Mouse (Mus musculus): ENCODE results near the gene Cdc42ep2. TPM values are rescaled to one million over a fixed set of nuclear protein-coding genes. Genes with fewer than 3 reads are reported as not detected.

Cdc42ep2 gene
- polyA plus RNA-seq, 1 experiment, result 0.10 TPM

DNA sequence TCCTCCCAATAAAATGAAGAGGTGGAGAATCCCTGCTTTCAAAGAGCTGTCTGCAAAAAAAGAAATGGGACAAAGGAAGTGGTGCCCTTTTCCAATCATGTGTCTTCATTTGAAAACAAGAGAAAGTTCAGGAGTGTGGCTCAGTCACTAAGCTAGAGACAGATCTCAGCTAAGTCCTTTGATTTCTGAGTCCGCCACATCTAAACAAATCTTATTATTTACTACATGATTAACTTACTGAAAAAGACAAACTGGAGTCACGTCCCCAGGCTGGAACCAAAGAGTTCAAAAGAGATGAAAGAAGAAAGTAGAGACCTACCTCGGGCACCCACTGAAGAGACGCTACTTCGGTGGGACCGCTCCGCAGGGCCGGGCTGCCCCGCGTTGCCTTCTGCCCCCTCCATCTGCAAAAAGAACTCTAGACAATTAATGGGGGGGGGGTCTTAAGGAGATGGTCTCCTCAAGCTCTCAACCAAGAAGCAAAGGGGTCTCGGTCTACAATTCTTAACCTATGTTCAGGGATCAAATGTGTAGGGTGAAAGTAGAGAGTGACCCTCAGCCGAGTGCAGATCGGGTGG is 50.1 kb downstream of the Cdc42ep2 start:
- peaks cover 27% of the 10 kb centered on the region for H3K36me3 ChIP-seq (ENCODE audit: control insufficient read depth)
- TF ChIP-seq TAL1 (IDR thresholded peaks at IDR 0.05; ENCODE audit: low read length) (no peak), GATA1 (IDR thresholded peaks at IDR 0.05; ENCODE audit: low read length) (no peak)
- H3K27me3 ChIP-seq (ENCODE audit: control insufficient read depth), result no peaks in the 10 kb centered on the region
- H3K9me3 ChIP-seq (ENCODE audit: control insufficient read depth, low read length), result no peaks in the 10 kb centered on the region
- H3K4me3 ChIP-seq (replicated peaks), result peak overlapping the region; percentile 80
- peaks cover 49% of the 10 kb centered on the region for H3K4me1 ChIP-seq (ENCODE audit: control insufficient read depth)

DNA sequence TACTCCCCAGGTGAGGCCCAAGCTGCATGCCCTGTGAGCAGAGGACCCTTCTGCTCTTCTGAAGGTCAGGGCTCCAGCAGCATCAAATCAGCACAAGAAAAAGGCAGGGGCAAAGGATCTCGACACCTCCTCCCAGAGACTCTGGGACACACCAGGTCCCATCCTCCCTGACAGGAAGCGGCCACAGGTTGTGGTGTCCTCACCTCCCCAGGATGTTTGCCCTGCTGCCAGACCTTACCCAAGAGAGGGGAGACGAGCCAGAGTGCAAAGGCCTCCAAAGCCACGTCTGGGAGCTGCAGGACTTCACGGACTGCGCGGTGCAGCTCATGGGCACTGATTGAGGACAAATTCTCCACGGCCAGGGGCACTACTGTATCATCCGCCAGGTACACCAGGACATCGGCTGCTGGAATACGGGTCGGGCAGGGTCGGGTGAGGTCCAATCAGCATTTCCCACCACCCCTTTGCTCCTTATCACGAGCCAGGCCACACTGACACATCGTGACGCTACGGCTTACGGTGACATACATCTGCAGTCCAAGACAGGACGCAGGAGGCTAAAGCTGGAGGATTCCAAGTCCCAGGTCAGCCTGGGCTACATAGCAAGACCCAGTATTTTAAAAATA is 51.6 kb downstream of the Cdc42ep2 start:
- H3K4me1 ChIP-seq (ENCODE audit: control insufficient read depth), result peaks cover 45% of the 10 kb centered on the region
- no peaks in the 10 kb centered on the region for H3K27me3 ChIP-seq (ENCODE audit: control insufficient read depth)
- H3K9me3 ChIP-seq (ENCODE audit: control insufficient read depth, low read length), result no peaks in the 10 kb centered on the region
- no peak for TF ChIP-seq TAL1 (IDR thresholded peaks at IDR 0.05; ENCODE audit: low read length)
- no peak for TF ChIP-seq GATA1 (IDR thresholded peaks at IDR 0.05; ENCODE audit: low read length)
- peaks cover 41% of the 10 kb centered on the region for H3K36me3 ChIP-seq (ENCODE audit: control insufficient read depth)
- H3K4me3 ChIP-seq (replicated peaks), result no peak overlapping the region

DNA sequence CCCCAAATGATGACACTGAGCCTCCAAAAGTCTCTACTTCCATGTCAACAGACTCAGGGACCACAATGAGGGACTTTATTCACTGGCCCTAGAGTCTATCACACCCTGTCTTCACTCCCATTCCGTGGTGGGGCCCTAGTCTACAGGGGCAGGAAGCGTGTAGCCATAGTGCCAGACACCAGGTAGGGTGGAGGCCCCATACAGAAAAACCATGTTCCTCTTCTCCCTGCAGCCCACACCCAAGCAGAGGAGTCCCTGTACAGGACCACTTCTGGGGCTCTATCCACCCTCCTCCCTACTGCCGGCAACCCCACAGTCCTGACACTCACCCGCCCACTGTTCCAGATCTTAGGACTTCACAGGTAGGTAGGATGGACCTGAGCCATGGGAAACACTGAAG is 52.1 kb downstream of the Cdc42ep2 start:
- Histone ChIP-seq H3K4me1 (ENCODE audit: control insufficient read depth) (peaks cover 40% of the 10 kb centered on the region), H3K9me3 (ENCODE audit: control insufficient read depth, low read length) (no peaks in the 10 kb centered on the region), H3K27me3 (ENCODE audit: control insufficient read depth) (no peaks in the 10 kb centered on the region), H3K36me3 (ENCODE audit: control insufficient read depth) (peaks cover 46% of the 10 kb centered on the region), H3K4me3 (replicated peaks) (no peak overlapping the region)
- TF ChIP-seq TAL1 (IDR thresholded peaks at IDR 0.05; ENCODE audit: low read length) (no peak), GATA1 (IDR thresholded peaks at IDR 0.05; ENCODE audit: low read length) (no peak)

DNA sequence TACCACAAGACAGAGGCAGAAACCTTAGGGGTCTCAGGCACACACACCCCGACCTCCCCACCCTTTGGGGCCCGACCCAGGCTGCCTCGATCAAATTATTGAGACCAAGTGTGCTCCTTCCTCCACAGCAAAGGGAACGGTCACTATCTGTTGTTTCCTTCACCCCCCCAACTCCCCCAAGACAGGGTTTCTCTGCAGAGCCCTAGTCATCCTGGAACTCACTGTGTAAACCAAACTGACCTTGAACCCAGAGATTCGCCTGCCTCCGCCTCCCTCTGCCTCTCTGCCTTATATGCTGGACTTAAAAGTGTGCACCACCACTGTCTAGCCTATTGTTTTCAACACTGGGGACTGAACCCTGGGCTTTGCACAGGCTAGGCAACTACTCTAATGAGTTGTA is 52.9 kb downstream of the Cdc42ep2 start:
- Histone ChIP-seq H3K9me3 (ENCODE audit: control insufficient read depth, low read length) (no peaks in the 10 kb centered on the region), H3K4me1 (ENCODE audit: control insufficient read depth) (peaks cover 39% of the 10 kb centered on the region), H3K27me3 (ENCODE audit: control insufficient read depth) (no peaks in the 10 kb centered on the region), H3K36me3 (ENCODE audit: control insufficient read depth) (peaks cover 48% of the 10 kb centered on the region), H3K4me3 (replicated peaks) (no peak overlapping the region)
- TF ChIP-seq TAL1 (IDR thresholded peaks at IDR 0.05; ENCODE audit: low read length), result no peak
- TF ChIP-seq GATA1 (IDR thresholded peaks at IDR 0.05; ENCODE audit: low read length), result no peak

DNA sequence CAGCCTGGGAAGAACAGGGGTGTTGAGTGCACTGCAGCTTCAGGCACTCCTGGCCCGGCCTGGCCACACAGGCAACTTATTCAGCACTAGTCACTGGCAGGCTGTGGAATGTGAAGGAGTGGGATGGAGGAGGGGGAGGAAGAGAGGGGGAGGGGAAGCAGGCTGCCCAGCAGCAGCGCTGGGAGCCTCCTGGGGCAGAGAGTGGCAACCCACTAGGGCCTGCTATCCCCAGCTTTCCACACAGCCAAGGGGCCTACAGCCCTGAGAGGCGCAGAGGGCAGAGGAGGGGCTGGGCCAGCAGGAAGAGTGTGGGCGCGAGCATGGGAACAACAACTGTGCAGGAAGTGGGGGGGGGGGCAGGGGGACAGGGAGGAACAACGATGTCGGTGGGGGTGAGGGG is 53.3 kb downstream of the Cdc42ep2 start:
- H3K36me3 ChIP-seq (ENCODE audit: control insufficient read depth), result peaks cover 50% of the 10 kb centered on the region

DNA sequence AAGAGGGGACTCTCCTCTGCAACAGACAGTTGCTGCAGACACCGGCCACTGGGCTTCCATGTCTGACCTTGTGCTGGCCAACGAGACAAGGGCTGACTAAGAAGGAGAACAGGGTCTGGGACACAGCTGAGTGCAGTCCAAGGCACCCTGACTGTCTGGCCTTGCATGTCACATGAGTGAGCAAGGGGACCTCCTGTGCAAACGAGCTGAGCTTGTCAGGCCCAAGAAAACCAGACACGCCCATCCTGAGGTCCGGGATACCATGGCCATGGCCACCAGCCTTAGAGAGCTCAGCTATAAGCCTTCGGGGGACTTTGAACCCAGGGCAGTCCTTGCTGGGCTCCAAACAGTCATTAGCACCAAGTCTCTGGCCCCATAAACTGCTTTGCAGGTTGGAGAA is 56.5 kb downstream of the Cdc42ep2 start:
- Histone ChIP-seq H3K4me3 (replicated peaks) (no peak overlapping the region), H3K4me1 (ENCODE audit: control insufficient read depth) (peaks cover 10% of the 10 kb centered on the region)
- TF ChIP-seq TAL1 (IDR thresholded peaks at IDR 0.05; ENCODE audit: low read length) (no peak), GATA1 (IDR thresholded peaks at IDR 0.05; ENCODE audit: low read length) (no peak)

More for the DNA sequence above, 53.3 kb downstream of the Cdc42ep2 start:
- Histone ChIP-seq H3K27me3 (ENCODE audit: control insufficient read depth) (no peaks in the 10 kb centered on the region), H3K9me3 (ENCODE audit: control insufficient read depth, low read length) (no peaks in the 10 kb centered on the region), H3K4me1 (ENCODE audit: control insufficient read depth) (peaks cover 39% of the 10 kb centered on the region), H3K4me3 (replicated peaks) (no peak overlapping the region)
- no peak for TF ChIP-seq TAL1 (IDR thresholded peaks at IDR 0.05; ENCODE audit: low read length)
- TF ChIP-seq GATA1 (IDR thresholded peaks at IDR 0.05; ENCODE audit: low read length), result no peak

More for the DNA sequence above, 56.5 kb downstream of the Cdc42ep2 start:
- Histone ChIP-seq H3K9me3 (ENCODE audit: control insufficient read depth, low read length) (no peaks in the 10 kb centered on the region), H3K36me3 (ENCODE audit: control insufficient read depth) (peaks cover 71% of the 10 kb centered on the region), H3K27me3 (ENCODE audit: control insufficient read depth) (no peaks in the 10 kb centered on the region)

Other genes with a start within 250 kb of the Cdc42ep2 start
- 18.5 and 20.2 TPM in 2 replicates for gene Map3k11, start 236.1 kb downstream of the Cdc42ep2 start, polyA plus RNA-seq (2012)
- gene Pcnx3, start 235.9 kb downstream of the Cdc42ep2 start, polyA plus RNA-seq (2012), result 43.8 and 46.7 TPM in 2 replicates
- gene Kcnk7, start 220.4 kb downstream of the Cdc42ep2 start, polyA plus RNA-seq (2012), result 0.04 and 0.06 TPM in 2 replicates
- gene Ehbp1l1, start 198.5 kb downstream of the Cdc42ep2 start, polyA plus RNA-seq (2012), result 88.4 and 106 TPM in 2 replicates
- gene Fam89b, start 195.2 kb downstream of the Cdc42ep2 start, polyA plus RNA-seq (2012), result 33.0 and 41.0 TPM in 2 replicates
- 0.06 and 0.09 TPM in 2 replicates for gene Ltbp3, start 183.9 kb downstream of the Cdc42ep2 start, polyA plus RNA-seq (2012)
- gene Scyl1, start 153.4 kb downstream of the Cdc42ep2 start, polyA plus RNA-seq (2012), result 8.2 TPM in 2 replicates
- 0.74 and 0.75 TPM in 2 replicates for gene Frmd8, start 49.5 kb downstream of the Cdc42ep2 start, polyA plus RNA-seq (2012)
- 0.07 TPM in 1 of 2 replicates, not detected in the other for gene Slc25a45, start 47.0 kb downstream of the Cdc42ep2 start, polyA plus RNA-seq (2012)
- gene Tigd3, start 30.7 kb downstream of the Cdc42ep2 start, polyA plus RNA-seq (2012), result 0.12 and 0.28 TPM in 2 replicates
- 2.7 and 8.5 TPM in 2 replicates for gene Dpf2, start 11.8 kb downstream of the Cdc42ep2 start, polyA plus RNA-seq (2012)
- gene Pola2, start 39.4 kb upstream of the Cdc42ep2 start, polyA plus RNA-seq (2012), result 6.6 and 6.8 TPM in 2 replicates
- not detected in 2 replicates for gene Slc22a20, start 61.3 kb upstream of the Cdc42ep2 start, polyA plus RNA-seq (2012)
- gene Capn1, start 91.1 kb upstream of the Cdc42ep2 start, polyA plus RNA-seq (2012), result 38.5 and 46.1 TPM in 2 replicates
- 9.5 and 10.2 TPM in 2 replicates for gene Syvn1, start 121.8 kb upstream of the Cdc42ep2 start, polyA plus RNA-seq (2012)
- 4.9 and 6.3 TPM in 2 replicates for gene Mrpl49, start 133.0 kb upstream of the Cdc42ep2 start, polyA plus RNA-seq (2012)
- gene Fau, start 133.0 kb upstream of the Cdc42ep2 start, polyA plus RNA-seq (2012), result 521 and 530 TPM in 2 replicates
- gene Znhit2, start 136.4 kb upstream of the Cdc42ep2 start, polyA plus RNA-seq (2012), result 8.6 and 9.3 TPM in 2 replicates
- 0.31 and 1.4 TPM in 2 replicates for gene Tm7sf2, start 143.6 kb upstream of the Cdc42ep2 start, polyA plus RNA-seq (2012)
- 3.9 and 4.9 TPM in 2 replicates for gene Vps51, start 152.4 kb upstream of the Cdc42ep2 start, polyA plus RNA-seq (2012)
- gene Tmem262, start 155.2 kb upstream of the Cdc42ep2 start, polyA plus RNA-seq (2012), result not detected in 2 replicates
- gene Gm28374, start 157.4 kb upstream of the Cdc42ep2 start, polyA plus RNA-seq (2012), result 0.06 TPM in 1 of 2 replicates, not detected in the other
- 5.1 and 6.9 TPM in 2 replicates for gene Zfpl1, start 160.1 kb upstream of the Cdc42ep2 start, polyA plus RNA-seq (2012)
- 2.2 and 2.3 TPM in 2 replicates for gene Cdca5, start 160.2 kb upstream of the Cdc42ep2 start, polyA plus RNA-seq (2012)
- gene AC131692.1, start 169.6 kb upstream of the Cdc42ep2 start, polyA plus RNA-seq (2012), result 1.3 and 1.4 TPM in 2 replicates
- gene Naaladl1, start 181.0 kb upstream of the Cdc42ep2 start, polyA plus RNA-seq (2012), result 0.26 and 0.35 TPM in 2 replicates
- 7.2 TPM in 2 replicates for gene Sac3d1, start 193.8 kb upstream of the Cdc42ep2 start, polyA plus RNA-seq (2012)
- gene Snx15, start 203.5 kb upstream of the Cdc42ep2 start, polyA plus RNA-seq (2012), result 87.4 and 91.3 TPM in 2 replicates
- gene Batf2, start 216.2 kb upstream of the Cdc42ep2 start, polyA plus RNA-seq (2012), result 0.03 TPM in 1 of 2 replicates, not detected in the other
- gene Arl2, start 216.7 kb upstream of the Cdc42ep2 start, polyA plus RNA-seq (2012), result 9.5 and 10.8 TPM in 2 replicates

Data from erythroblast, embryonic 14.5 days (primary cell).